Mouse (Mus musculus): Measurements from ENCODE around the gene Olfr655. TPM values are rescaled to one million over a fixed set of nuclear protein-coding genes. Genes with fewer than 3 reads are reported as not detected.

Olfr655 gene
- polyA plus RNA-seq (2015; fragmentation: Nextera tagmentation; extraction: Ambion mirVana), result not detected in 2 replicates

- 81% methylated on average over 2 of the region's 2 CpGs for WGBS
- Histone ChIP-seq H3K9me3 (replicated peaks) (no peaks in the 10 kb centered on the region), H3K4me3 (replicated peaks) (no peak within 1 kb of the TSS), H3K9ac (no peak within 1 kb of the TSS), H3K27me3 (no peaks in the 10 kb centered on the region), H3K27ac (no peak within 1 kb of the TSS), H3K4me1 (no peaks in the 10 kb centered on the region), H3K4me2 (no peak within 1 kb of the TSS), H3K36me3 (no peaks in the 10 kb centered on the region)
- ATAC-seq (replicated peaks; ENCODE audit: low FRiP score), result no peak
Observed at GRCm38 (mm10) chr7:104601679-104602078, at the start of gene Olfr655. Olfr655 (minus strand) TSS chr7:104601779.

GRCm38 (mm10) chr7:104646841-104647482, 45.4 kb upstream of the Olfr655 start, which contains the start of gene Olfr658:
Olfr658 (minus strand) TSS chr7:104647305.
- H3K4me1 ChIP-seq, result no peaks in the 10 kb centered on the region
- peak; percentile 88 for ATAC-seq (replicated peaks; ENCODE audit: low FRiP score)
- no peak within 1 kb of the TSS for H3K9ac ChIP-seq
- no peak within 1 kb of the TSS for H3K27ac ChIP-seq
- peak within 1 kb of the TSS; percentile 54 for H3K4me2 ChIP-seq
- no peaks in the 10 kb centered on the region for H3K27me3 ChIP-seq
- H3K4me3 ChIP-seq (replicated peaks), result peak within 1 kb of the TSS; percentile 24
- no peaks in the 10 kb centered on the region for H3K9me3 ChIP-seq (replicated peaks)
- H3K36me3 ChIP-seq, result no peaks in the 10 kb centered on the region
- WGBS, result 28% methylated on average over 22 of the region's 22 CpGs

- Histone ChIP-seq H3K4me2 (no peak within 1 kb of the TSS), H3K4me3 (replicated peaks) (no peak within 1 kb of the TSS), H3K4me1 (no peaks in the 10 kb centered on the region), H3K27ac (no peak within 1 kb of the TSS), H3K9ac (no peak within 1 kb of the TSS), H3K27me3 (no peaks in the 10 kb centered on the region), H3K9me3 (replicated peaks) (no peaks in the 10 kb centered on the region), H3K36me3 (no peaks in the 10 kb centered on the region)
- ATAC-seq (replicated peaks; ENCODE audit: low FRiP score), result no peak
Observed at GRCm38 (mm10) chr7:104624494-104624893, 22.9 kb upstream of the Olfr655 start, which contains the start of gene Olfr657. Olfr657 (plus strand) TSS chr7:104624794.

GRCm38 (mm10) chr7:104613655-104614054, 12.1 kb upstream of the Olfr655 start, which contains the start of gene Olfr656:
Olfr656 (plus strand) TSS chr7:104613955.
- H3K9me3 ChIP-seq (replicated peaks), result no peaks in the 10 kb centered on the region
- no peak within 1 kb of the TSS for H3K4me3 ChIP-seq (replicated peaks)
- H3K4me2 ChIP-seq, result no peak within 1 kb of the TSS
- H3K9ac ChIP-seq, result no peak within 1 kb of the TSS
- no peak within 1 kb of the TSS for H3K27ac ChIP-seq
- no peaks in the 10 kb centered on the region for H3K4me1 ChIP-seq
- 74% methylated on average over 4 of the region's 4 CpGs for WGBS
- no peaks in the 10 kb centered on the region for H3K36me3 ChIP-seq
- H3K27me3 ChIP-seq, result no peaks in the 10 kb centered on the region
- ATAC-seq (replicated peaks; ENCODE audit: low FRiP score), result no peak

GRCm38 (mm10) chr7:104604727-104605126, 3.1 kb upstream of the Olfr655 start:
- Histone ChIP-seq H3K27ac (no peak overlapping the region), H3K4me1 (no peaks in the 10 kb centered on the region), H3K9me3 (replicated peaks) (no peaks in the 10 kb centered on the region), H3K27me3 (no peaks in the 10 kb centered on the region), H3K4me2 (no peak overlapping the region), H3K9ac (no peak overlapping the region), H3K4me3 (replicated peaks) (no peak overlapping the region), H3K36me3 (no peaks in the 10 kb centered on the region)
- no peak for ATAC-seq (replicated peaks; ENCODE audit: low FRiP score)

- Histone ChIP-seq H3K9me3 (replicated peaks) (no peaks in the 10 kb centered on the region), H3K9ac (no peak overlapping the region), H3K27me3 (no peaks in the 10 kb centered on the region), H3K36me3 (no peaks in the 10 kb centered on the region), H3K4me2 (no peak overlapping the region), H3K4me3 (replicated peaks) (no peak overlapping the region), H3K4me1 (no peaks in the 10 kb centered on the region), H3K27ac (no peak overlapping the region)
- no peak for ATAC-seq (replicated peaks; ENCODE audit: low FRiP score)
- 6% methylated on average over 3 of the region's 3 CpGs for WGBS
Observed at GRCm38 (mm10) chr7:104603173-104603572, 1.6 kb upstream of the Olfr655 start.

GRCm38 (mm10) chr7:104588274-104588673, 13.3 kb downstream of the Olfr655 start:
- no peak overlapping the region for H3K9ac ChIP-seq
- H3K9me3 ChIP-seq (replicated peaks), result no peaks in the 10 kb centered on the region
- 83% methylated on average over 5 of the region's 5 CpGs for WGBS
- no peaks in the 10 kb centered on the region for H3K36me3 ChIP-seq
- H3K4me2 ChIP-seq, result no peak overlapping the region
- no peak overlapping the region for H3K27ac ChIP-seq
- H3K4me1 ChIP-seq, result no peaks in the 10 kb centered on the region
- ATAC-seq (replicated peaks; ENCODE audit: low FRiP score), result no peak
- H3K27me3 ChIP-seq, result no peaks in the 10 kb centered on the region
- no peak overlapping the region for H3K4me3 ChIP-seq (replicated peaks)

GRCm38 (mm10) chr7:104586725-104587124, 14.9 kb downstream of the Olfr655 start, which contains the start of gene Olfr654:
Olfr654 (plus strand) TSS chr7:104587025.
- Histone ChIP-seq H3K4me1 (no peaks in the 10 kb centered on the region), H3K4me3 (replicated peaks) (no peak within 1 kb of the TSS), H3K4me2 (no peak within 1 kb of the TSS), H3K36me3 (no peaks in the 10 kb centered on the region), H3K9me3 (replicated peaks) (no peaks in the 10 kb centered on the region), H3K9ac (no peak within 1 kb of the TSS), H3K27ac (no peak within 1 kb of the TSS), H3K27me3 (no peaks in the 10 kb centered on the region)
- no peak for ATAC-seq (replicated peaks; ENCODE audit: low FRiP score)
- 89% methylated on average over 4 of the region's 4 CpGs for WGBS

GRCm38 (mm10) chr7:104581429-104581828, 20.1 kb downstream of the Olfr655 start:
- WGBS, result 85% methylated on average over 4 of the region's 4 CpGs
- Histone ChIP-seq H3K4me2 (no peak overlapping the region), H3K27me3 (no peaks in the 10 kb centered on the region), H3K4me3 (replicated peaks) (no peak overlapping the region), H3K9me3 (replicated peaks) (no peaks in the 10 kb centered on the region), H3K9ac (no peak overlapping the region), H3K27ac (no peak overlapping the region), H3K36me3 (no peaks in the 10 kb centered on the region), H3K4me1 (no peaks in the 10 kb centered on the region)
- no peak for ATAC-seq (replicated peaks; ENCODE audit: low FRiP score)

GRCm38 (mm10) chr7:104580846-104581245, 20.7 kb downstream of the Olfr655 start:
- ATAC-seq (replicated peaks; ENCODE audit: low FRiP score), result no peak
- no peak overlapping the region for H3K9ac ChIP-seq
- no peak overlapping the region for H3K4me2 ChIP-seq
- H3K4me3 ChIP-seq (replicated peaks), result no peak overlapping the region
- no peak overlapping the region for H3K27ac ChIP-seq
- H3K27me3 ChIP-seq, result no peaks in the 10 kb centered on the region
- no peaks in the 10 kb centered on the region for H3K9me3 ChIP-seq (replicated peaks)
- H3K36me3 ChIP-seq, result no peaks in the 10 kb centered on the region
- 90% methylated on average over 4 of the region's 4 CpGs for WGBS
- no peaks in the 10 kb centered on the region for H3K4me1 ChIP-seq

- H3K4me1 ChIP-seq, result no peaks in the 10 kb centered on the region
- ATAC-seq (replicated peaks; ENCODE audit: low FRiP score), result no peak
- H3K9ac ChIP-seq, result no peak within 1 kb of the TSS
- no peaks in the 10 kb centered on the region for H3K27me3 ChIP-seq
- no peak within 1 kb of the TSS for H3K4me3 ChIP-seq (replicated peaks)
- no peaks in the 10 kb centered on the region for H3K9me3 ChIP-seq (replicated peaks)
- no peak within 1 kb of the TSS for H3K27ac ChIP-seq
- no peak within 1 kb of the TSS for H3K4me2 ChIP-seq
- H3K36me3 ChIP-seq, result no peaks in the 10 kb centered on the region
- 74% methylated on average over 2 of the region's 2 CpGs for WGBS
Observed at GRCm38 (mm10) chr7:104577014-104577413, 24.6 kb downstream of the Olfr655 start, which contains the start of gene Olfr653. Olfr653 (plus strand) TSS chr7:104577314.

GRCm38 (mm10) chr7:104560601-104561000, 41.0 kb downstream of the Olfr655 start, which contains the start of gene Olfr652:
Olfr652 (plus strand) TSS chr7:104560901.
- Histone ChIP-seq H3K9me3 (replicated peaks) (no peaks in the 10 kb centered on the region), H3K4me1 (no peaks in the 10 kb centered on the region), H3K27me3 (no peaks in the 10 kb centered on the region), H3K9ac (no peak within 1 kb of the TSS), H3K36me3 (no peaks in the 10 kb centered on the region), H3K4me3 (replicated peaks) (no peak within 1 kb of the TSS), H3K4me2 (no peak within 1 kb of the TSS), H3K27ac (no peak within 1 kb of the TSS)
- ATAC-seq (replicated peaks; ENCODE audit: low FRiP score), result no peak

- Histone ChIP-seq H3K4me1 (no peaks in the 10 kb centered on the region), H3K27me3 (no peaks in the 10 kb centered on the region), H3K9ac (no peak overlapping the region), H3K27ac (no peak overlapping the region), H3K4me3 (replicated peaks) (no peak overlapping the region), H3K4me2 (no peak overlapping the region), H3K36me3 (no peaks in the 10 kb centered on the region), H3K9me3 (replicated peaks) (no peaks in the 10 kb centered on the region)
- WGBS, result 69% methylated on average over 1 of the region's 1 CpGs
- no peak for ATAC-seq (replicated peaks; ENCODE audit: low FRiP score)
Observed at GRCm38 (mm10) chr7:104552700-104553099, 48.9 kb downstream of the Olfr655 start.
